Mouse (Mus musculus) hindbrain, embryonic 14.5 days (tissue): ENCODE measurements around the gene Galntl5. TPM values are rescaled to one million over a fixed set of nuclear protein-coding genes. Genes with fewer than 3 reads are reported as not detected.
A peak's percentile ranks its signal among the peaks of the same experiment; 100 is the strongest.
"Not testable (repeated sequence)": the region's sequence is repeated elsewhere in the genome, so short reads cannot be mapped to it uniquely, and the experiment has no call there.

Experiments used
- ATAC-seq: fragments of 200-750 bp; cut with Nextera tagmentation; 2 replicates; pipeline ENCODE4 v1.8.0; 2017; ENCODE audit warnings: moderate number of reproducible peaks, mild to moderate bottlenecking, moderate TSS enrichment, moderate library complexity; ENCODE audit not compliant: low FRiP score
- DNase-seq: peaks from one replicate; pipeline ENCODE4 v3.0.0-alpha.2; 2015; ENCODE audit warnings: low spot score
- H3K27ac ChIP-seq: fragments of 300-500 bp; sonication (generic); 2 replicates; pipeline ENCODE4 v1.5.1; 2014; ENCODE audit warnings: mild to moderate bottlenecking, moderate library complexity
- H3K27me3 ChIP-seq: fragments of 300-500 bp; sonication (generic); 2 replicates; pipeline ENCODE4 v1.6.1; 2014; ENCODE audit warnings: mild to moderate bottlenecking, low read length, mixed read lengths; ENCODE audit not compliant: control insufficient read depth, insufficient read depth
- H3K36me3 ChIP-seq: fragments of 300-500 bp; sonication (generic); replicated peaks from 2 replicates; pipeline ENCODE4 v1.6.1; 2014; ENCODE audit not compliant: control insufficient read depth, insufficient read depth
- H3K4me1 ChIP-seq: fragments of 300-500 bp; sonication (generic); replicated peaks from 2 replicates; pipeline ENCODE4 v1.6.1; 2014; ENCODE audit warnings: antibody characterized with exemption, low read length, mixed read lengths; ENCODE audit not compliant: control insufficient read depth, insufficient read depth
- H3K4me2 ChIP-seq: fragments of 300-500 bp; sonication (generic); replicated peaks from 2 replicates; pipeline ENCODE4 v1.6.1; 2014; ENCODE audit warnings: mild to moderate bottlenecking, moderate library complexity
- H3K4me3 ChIP-seq: fragments of 300-500 bp; sonication (generic); replicated peaks from 2 replicates; pipeline ENCODE4 v1.5.1; 2014; ENCODE audit warnings: mild to moderate bottlenecking, low read length
- H3K9ac ChIP-seq: fragments of 300-500 bp; sonication (generic); 2 replicates; pipeline ENCODE4 v1.6.1; 2014
- H3K9me3 ChIP-seq: fragments of 300-500 bp; sonication (generic); 2 replicates; pipeline ENCODE4 v1.6.1; 2016; ENCODE audit warnings: low read length; ENCODE audit not compliant: control insufficient read depth
- whole genome bisulfite sequencing: fragments of 180-500 bp; shearing (Covaris S2); extraction: QIAGEN DNeasy Blood & Tissue Kit; methylation state at CpG from one replicate; pipeline ENCODE4 v1.1.7; 2014; 5-methylcytosine and 5-hydroxymethylcytosine counted together
- polyA plus RNA-seq: library from polyadenylated mRNA; unstranded; fragments of >200 nt; fragmentation: Nextera tagmentation; extraction: Ambion mirVana; gene quantifications from 2 replicates; pipeline ENCODE4 v1.2.1, GENCODE M21; 2014

Gene Galntl5
- polyA plus RNA-seq, 1 experiment from 2014 or later: not detected

DNA sequence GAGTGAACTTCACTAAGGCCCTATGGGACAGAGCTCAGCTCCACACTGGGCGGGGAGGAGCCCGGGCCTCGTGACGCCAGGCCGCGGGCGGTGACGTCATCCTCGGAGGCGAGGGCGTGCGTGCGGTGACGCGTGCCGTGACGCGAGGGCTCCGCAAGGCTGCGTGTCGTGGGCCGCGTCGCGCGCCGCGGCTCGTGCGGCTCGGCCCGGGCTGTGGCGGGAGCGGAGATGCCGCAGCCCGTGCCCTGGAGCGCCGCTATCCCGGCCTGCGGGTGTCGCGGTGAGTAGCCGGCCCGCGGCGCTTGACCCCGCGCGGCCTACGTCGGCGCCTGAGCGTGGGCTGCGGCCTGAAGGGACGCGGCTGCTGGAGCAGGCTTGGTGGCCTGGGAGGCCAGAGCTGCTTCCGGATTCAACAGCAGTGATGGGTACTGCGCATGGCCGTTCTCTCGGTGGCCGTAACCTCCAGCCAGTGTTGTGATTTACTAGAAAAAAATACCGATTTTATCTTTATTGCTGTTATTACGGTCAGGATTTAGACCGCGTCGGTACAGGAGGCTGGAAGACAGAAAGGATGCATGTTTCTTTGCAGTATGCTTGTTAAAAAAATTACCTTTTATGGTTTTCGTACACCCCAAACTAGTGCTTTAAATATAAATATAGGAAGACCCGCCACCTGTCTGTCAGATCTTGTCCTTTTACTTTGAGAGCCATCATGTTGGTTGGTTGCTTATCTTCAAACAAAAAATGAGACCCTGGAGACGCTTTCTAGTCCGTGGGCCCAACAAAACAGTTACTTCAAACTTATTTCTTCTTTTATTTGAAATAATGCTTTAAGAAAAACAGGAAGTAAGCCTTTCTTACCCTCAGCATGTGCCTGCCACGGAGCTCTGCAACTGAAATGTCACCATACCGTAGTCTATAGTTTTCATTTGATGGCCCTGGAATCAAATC lies 41.8 kb downstream of the Galntl5 start, which contains the start of gene E130116L18Rik:
Gene E130116L18Rik, minus strand, starts transcription at position 402 of the 951 bp plus-strand sequence.
- no peaks in the 10 kb centered on the region for H3K36me3 ChIP-seq
- H3K4me1 ChIP-seq: peaks cover 11% of the 10 kb centered on the region
- DNase-seq (peak; percentile 94), ATAC-seq (peak; percentile 97)
- H3K9me3 ChIP-seq: no peaks in the 10 kb centered on the region
- peak within 1 kb of the TSS; percentile 61 for H3K4me3 ChIP-seq
- peak within 1 kb of the TSS; percentile 65 for H3K4me2 ChIP-seq
- H3K27me3 ChIP-seq: no peaks in the 10 kb centered on the region
- H3K27ac ChIP-seq: peak within 1 kb of the TSS; percentile 89
- 5% methylated on average over 72 of the region's 72 CpGs for WGBS
- peak within 1 kb of the TSS; percentile 77 for H3K9ac ChIP-seq

DNA sequence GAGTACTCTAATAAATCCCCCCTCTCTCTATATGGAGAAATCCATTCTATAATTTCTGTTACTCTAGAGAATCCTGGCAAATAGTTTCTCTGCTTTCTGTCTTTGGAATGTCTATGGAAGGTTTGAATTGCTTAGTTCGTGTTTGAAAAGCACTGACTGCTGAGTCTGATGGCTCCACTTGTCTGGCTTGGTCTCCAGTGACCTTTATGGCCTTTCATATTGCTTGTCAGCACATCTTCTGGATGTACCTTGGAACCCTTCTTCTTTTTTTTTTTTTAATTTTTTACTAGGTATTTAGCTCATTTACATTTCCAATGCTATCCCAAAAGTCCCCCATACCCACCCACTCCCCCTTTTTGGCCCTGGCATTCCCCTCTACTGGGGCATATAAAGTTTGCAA lies 43.1 kb downstream of the Galntl5 start:
- not testable (repeated sequence) for ATAC-seq, H3K4me3 ChIP-seq, H3K27ac ChIP-seq, H3K36me3 ChIP-seq, H3K9ac ChIP-seq, H3K27me3 ChIP-seq, DNase-seq, H3K9me3 ChIP-seq
- 93% methylated on average over 1 of the region's 1 CpGs for WGBS
- Histone ChIP-seq H3K4me1 (peaks cover 11% of the 10 kb centered on the region), H3K4me2 (peak overlapping the region; percentile 65)

- ATAC-seq (no peak), DNase-seq (no peak)
- H3K9me3 ChIP-seq: no peaks in the 10 kb centered on the region
- no peak overlapping the region for H3K4me2 ChIP-seq
- 90% methylated on average over 6 of the region's 6 CpGs for WGBS
- H3K9ac ChIP-seq: no peak overlapping the region
- H3K36me3 ChIP-seq: peaks cover 12% of the 10 kb centered on the region; the same call in 1 of the 2 replicates
- H3K4me1 ChIP-seq: no peaks in the 10 kb centered on the region
- H3K27ac ChIP-seq: no peak overlapping the region
- H3K4me3 ChIP-seq: no peak overlapping the region
- no peaks in the 10 kb centered on the region for H3K27me3 ChIP-seq
Measured at GRCm38 (mm10) chr5:25243101-25243500, 61.8 kb downstream of the Galntl5 start.

- peaks cover 29% of the 10 kb centered on the region for H3K36me3 ChIP-seq
- no peaks in the 10 kb centered on the region for H3K4me1 ChIP-seq
- DNase-seq (no peak), ATAC-seq (no peak)
- no peaks in the 10 kb centered on the region for H3K27me3 ChIP-seq
- no peak overlapping the region for H3K4me3 ChIP-seq
- H3K27ac ChIP-seq: no peak overlapping the region
- 90% methylated on average over 10 of the region's 10 CpGs for WGBS
- no peak overlapping the region for H3K4me2 ChIP-seq
- no peaks in the 10 kb centered on the region for H3K9me3 ChIP-seq
- H3K9ac ChIP-seq: no peak overlapping the region
Measured at GRCm38 (mm10) chr5:25245806-25246472, 64.7 kb downstream of the Galntl5 start.

GRCm38 (mm10) chr5:25246473-25246865 lies 65.2 kb downstream of the Galntl5 start:
- no peak overlapping the region for H3K27ac ChIP-seq
- H3K4me3 ChIP-seq: no peak overlapping the region
- no peak overlapping the region for H3K4me2 ChIP-seq
- H3K9ac ChIP-seq: no peak overlapping the region
- ATAC-seq (no peak), DNase-seq (no peak)
- H3K9me3 ChIP-seq: no peaks in the 10 kb centered on the region
- peaks cover 32% of the 10 kb centered on the region for H3K36me3 ChIP-seq
- no peaks in the 10 kb centered on the region for H3K27me3 ChIP-seq
- H3K4me1 ChIP-seq: no peaks in the 10 kb centered on the region
- WGBS: 83% methylated on average over 1 of the region's 1 CpGs

DNA sequence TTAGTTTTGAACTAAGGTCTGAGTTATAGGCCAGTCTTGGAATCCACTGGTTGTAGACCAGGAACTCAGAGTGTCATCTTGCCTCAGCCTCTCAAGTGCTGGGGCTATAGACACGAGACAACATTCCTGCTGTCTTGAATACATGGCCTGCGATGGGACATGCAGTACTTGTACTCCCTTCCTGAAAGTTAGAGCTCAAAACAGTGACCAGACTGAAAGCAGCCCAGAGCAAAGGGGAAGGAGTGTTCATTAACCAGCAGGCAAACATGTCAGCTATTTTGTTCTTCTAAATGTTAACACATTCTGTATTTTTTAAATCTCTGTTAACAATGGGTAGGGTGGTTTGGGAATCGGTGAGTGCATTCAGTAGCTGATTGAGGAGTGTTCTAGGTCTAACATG lies 65.8 kb downstream of the Galntl5 start:
- WGBS: 87% methylated on average over 3 of the region's 3 CpGs
- ATAC-seq: no peak
- H3K27ac ChIP-seq: no peak overlapping the region

DNA sequence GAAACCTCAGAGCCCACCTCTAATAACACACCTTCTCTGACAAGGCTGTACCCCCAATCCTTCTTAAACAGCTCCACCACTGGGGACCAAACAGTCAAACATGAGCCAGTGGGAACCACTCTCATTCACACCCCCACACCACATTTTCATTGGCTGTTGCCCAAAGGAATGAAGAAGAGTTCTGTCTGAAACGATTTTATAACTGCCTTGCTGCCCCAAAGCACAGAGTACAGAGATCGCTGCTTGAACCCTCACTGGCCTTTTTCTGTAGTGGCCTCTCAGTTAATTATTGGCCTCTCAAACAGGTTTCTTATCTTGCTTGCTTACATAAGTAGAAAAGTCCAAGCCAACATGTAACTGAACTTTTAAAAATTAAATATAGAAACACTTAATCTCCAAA lies 71.2 kb downstream of the Galntl5 start:
- ATAC-seq (no peak), DNase-seq (no peak)
- Histone ChIP-seq H3K9me3 (no peaks in the 10 kb centered on the region), H3K4me1 (no peaks in the 10 kb centered on the region), H3K36me3 (peaks cover 86% of the 10 kb centered on the region), H3K4me2 (no peak overlapping the region), H3K27me3 (no peaks in the 10 kb centered on the region), H3K4me3 (no peak overlapping the region), H3K9ac (no peak overlapping the region), H3K27ac (no peak overlapping the region)
- 89% methylated on average over 2 of the region's 2 CpGs for WGBS

More for the DNA sequence above, 65.8 kb downstream of the Galntl5 start:
- DNase-seq: no peak
- H3K4me3 ChIP-seq: no peak overlapping the region
- H3K4me1 ChIP-seq: no peaks in the 10 kb centered on the region
- no peaks in the 10 kb centered on the region for H3K9me3 ChIP-seq
- no peak overlapping the region for H3K9ac ChIP-seq
- H3K4me2 ChIP-seq: no peak overlapping the region
- peaks cover 32% of the 10 kb centered on the region for H3K36me3 ChIP-seq
- no peaks in the 10 kb centered on the region for H3K27me3 ChIP-seq

DNA sequence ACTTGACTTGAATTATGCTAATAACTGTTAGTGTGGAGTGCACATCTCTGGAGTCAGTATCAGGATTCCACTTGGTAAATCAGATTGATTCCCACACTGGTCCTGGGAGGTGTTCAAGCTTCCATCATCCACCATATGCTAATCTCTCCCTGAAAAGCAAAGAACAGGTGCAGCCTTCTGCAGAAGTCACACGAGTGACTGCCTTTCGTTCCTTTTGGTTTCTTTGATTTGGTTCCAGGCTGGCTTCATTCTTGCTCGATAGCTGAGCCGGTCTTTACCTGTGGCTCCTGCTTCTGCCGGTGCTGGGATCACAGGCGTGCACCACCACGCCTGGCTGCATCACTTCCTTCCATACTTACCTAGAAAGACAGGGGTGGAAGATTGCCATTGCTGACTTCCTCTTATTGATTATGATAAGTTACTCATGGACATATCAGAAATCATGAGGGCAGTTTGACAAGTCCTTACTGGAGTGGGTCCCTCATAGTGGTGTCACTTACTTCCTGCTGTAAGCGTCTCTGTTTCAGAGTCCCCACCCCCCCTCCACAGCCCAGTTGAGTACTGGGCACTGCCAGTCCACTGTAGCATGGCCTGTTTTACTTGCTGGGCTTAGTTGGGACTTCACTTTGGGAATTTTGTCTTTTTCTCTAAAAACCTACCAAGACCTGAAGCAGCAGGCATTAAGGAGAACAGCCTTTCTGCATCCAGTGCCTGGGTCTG lies 71.7 kb downstream of the Galntl5 start:
- 96% methylated on average over 8 of the region's 8 CpGs for WGBS
- ATAC-seq: no peak
- Histone ChIP-seq H3K4me1 (no peaks in the 10 kb centered on the region), H3K4me2 (no peak overlapping the region), H3K9me3 (no peaks in the 10 kb centered on the region), H3K4me3 (no peak overlapping the region), H3K27me3 (no peaks in the 10 kb centered on the region), H3K27ac (no peak overlapping the region), H3K36me3 (peaks cover 92% of the 10 kb centered on the region), H3K9ac (no peak overlapping the region)
- DNase-seq: no peak

- ATAC-seq (no peak), DNase-seq (no peak)
- Histone ChIP-seq H3K4me1 (no peaks in the 10 kb centered on the region), H3K4me2 (no peak overlapping the region), H3K9me3 (no peaks in the 10 kb centered on the region), H3K9ac (no peak overlapping the region), H3K27ac (no peak overlapping the region), H3K36me3 (peaks cover 100% of the 10 kb centered on the region), H3K4me3 (no peak overlapping the region), H3K27me3 (no peaks in the 10 kb centered on the region)
- 94% methylated on average over 4 of the region's 4 CpGs for WGBS
Measured at GRCm38 (mm10) chr5:25254491-25254890, 73.2 kb downstream of the Galntl5 start.
